Mouse (Mus musculus) MEL-GATA-1-ER (cell line): ENCODE data around the gene Doc2g.

ENCODE experiments used
- DNase-seq: peaks from one replicate; pipeline ENCODE4 v3.0.0-alpha.2; 2012; ENCODE audit warnings: low read depth; ENCODE audit errors: extremely low read depth

Doc2g gene

DNA sequence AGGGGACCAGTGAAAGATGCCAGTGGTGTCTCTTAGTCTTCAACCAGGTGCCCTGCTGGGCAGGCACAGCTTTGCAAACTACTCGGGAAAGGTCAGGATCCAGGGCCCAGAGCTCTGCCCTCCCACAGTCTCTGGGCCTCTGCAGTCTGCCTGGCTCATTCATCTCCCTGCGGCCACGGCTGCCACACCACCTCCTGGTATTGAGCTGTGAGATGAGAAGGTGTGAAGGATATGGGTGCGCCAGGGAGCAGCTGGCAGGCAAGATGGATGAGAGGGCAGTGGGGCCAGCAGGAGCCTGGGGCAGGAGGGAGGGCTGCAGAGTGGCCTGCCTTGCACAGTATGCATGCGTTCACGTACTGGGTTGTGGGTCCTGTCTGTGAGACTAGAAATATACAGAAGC lies 12.3 kb upstream of the Doc2g start:
- DNase-seq, result no peak

DNA sequence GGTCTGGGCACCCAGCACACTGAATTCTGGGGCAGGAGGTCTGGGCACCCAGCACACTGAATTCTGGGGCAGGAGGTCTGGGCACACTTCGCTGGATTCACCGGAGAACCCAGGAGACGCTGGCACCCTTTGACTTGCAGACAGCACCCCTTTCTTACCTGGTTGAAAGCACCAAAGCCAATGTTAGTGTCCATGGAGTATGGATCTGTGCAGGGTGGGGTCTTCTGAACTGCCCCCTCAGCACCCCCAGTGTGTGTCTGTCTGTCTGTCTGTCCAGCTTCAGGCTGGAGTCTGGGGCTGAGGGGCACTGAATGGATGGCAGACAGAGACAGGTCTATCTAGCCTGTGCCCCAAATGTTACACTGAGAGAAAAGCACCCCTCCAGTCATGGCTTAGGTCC lies 11.6 kb upstream of the Doc2g start:
- DNase-seq, result no peak

GRCm38 (mm10) chr19:3991966-3992365 lies 11.1 kb upstream of the Doc2g start:
- no peak for DNase-seq

- DNase-seq, result no peak
These were observed 10.7 kb upstream of the Doc2g start, which contains the start of gene Tbx10 for GRCm38 (mm10) chr19:3992416-3992815. Gene Tbx10 (plus strand): TSS chr19:3992752.

DNA sequence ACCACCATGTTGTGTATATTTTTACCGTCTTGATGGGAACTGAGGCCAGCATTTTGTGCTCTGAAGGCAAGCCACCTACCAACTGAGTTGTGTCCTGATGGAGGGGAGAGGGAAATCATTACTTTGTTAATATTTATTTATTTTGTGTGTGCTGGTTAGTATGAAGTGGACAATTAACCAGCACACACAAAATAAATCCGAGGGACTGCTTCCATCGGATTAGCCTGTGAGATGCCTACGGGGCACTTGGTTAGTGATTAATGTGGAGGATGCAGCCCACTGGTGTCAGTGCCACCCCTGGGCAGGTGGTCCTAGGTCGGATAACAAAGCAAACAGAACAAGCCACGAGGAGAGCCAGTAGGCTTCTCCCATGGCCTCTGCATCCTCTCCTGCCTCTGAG lies 8.2 kb upstream of the Doc2g start:
- DNase-seq, result no peak

DNA sequence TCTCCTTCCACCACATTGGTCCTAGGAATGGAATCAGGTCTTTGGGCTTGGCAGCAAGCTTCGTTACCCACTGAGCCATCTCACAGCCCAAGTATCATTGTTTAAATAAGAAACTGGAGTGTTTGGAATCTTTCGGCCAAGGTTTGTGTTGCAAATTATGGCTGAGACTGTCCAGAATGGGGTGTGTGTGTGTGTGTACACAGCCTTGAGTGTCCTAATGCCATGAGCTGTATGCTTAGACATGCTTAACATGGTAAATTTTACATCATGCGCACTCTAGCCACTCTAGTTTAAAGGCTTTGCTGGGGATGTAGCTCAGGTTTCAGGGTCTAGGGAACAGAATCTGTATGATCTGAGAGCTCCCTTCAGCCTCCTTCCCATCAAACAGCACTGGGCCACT lies 7.6 kb upstream of the Doc2g start:
- DNase-seq, result no peak

DNA sequence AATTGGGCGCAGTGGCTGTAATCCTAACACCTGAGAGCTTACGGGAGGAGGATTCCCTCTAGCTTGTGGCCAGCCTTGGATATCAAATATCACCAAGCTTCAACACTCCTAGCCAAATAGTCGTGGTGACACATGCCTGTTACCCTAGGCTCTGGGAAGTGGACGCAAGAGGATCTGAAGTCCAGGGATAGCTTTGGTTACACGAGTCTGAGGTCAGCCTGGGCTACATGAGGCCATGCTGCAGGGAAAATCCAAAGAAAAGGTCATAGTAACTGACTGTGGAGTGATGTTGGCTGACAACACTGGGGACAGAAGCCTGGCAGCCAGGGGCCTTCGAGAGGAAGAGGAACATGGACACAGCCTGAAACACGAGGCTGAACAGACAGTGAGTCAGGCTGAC lies 7.0 kb upstream of the Doc2g start:
- no peak for DNase-seq

- DNase-seq, result no peak
These were observed 6.4 kb upstream of the Doc2g start for GRCm38 (mm10) chr19:3996747-3997146.

DNA sequence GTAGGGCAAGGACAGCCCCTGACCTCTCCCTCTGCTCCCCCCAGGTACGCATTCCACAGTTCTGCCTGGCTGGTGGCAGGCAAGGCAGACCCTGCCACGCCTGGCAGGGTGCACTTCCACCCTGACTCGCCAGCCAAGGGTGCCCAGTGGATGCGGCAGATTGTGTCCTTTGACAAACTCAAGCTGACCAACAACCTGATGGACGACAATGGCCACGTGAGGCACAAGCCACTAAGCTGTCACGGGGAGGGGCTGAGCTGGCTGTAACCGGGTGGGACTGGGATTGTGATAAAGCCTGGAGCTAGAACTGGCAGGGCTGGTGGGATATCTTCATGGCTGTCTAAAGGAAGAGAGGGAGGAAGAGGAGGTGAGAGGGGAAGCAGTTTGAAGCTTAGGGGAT lies 5.9 kb upstream of the Doc2g start:
- DNase-seq, result no peak

DNA sequence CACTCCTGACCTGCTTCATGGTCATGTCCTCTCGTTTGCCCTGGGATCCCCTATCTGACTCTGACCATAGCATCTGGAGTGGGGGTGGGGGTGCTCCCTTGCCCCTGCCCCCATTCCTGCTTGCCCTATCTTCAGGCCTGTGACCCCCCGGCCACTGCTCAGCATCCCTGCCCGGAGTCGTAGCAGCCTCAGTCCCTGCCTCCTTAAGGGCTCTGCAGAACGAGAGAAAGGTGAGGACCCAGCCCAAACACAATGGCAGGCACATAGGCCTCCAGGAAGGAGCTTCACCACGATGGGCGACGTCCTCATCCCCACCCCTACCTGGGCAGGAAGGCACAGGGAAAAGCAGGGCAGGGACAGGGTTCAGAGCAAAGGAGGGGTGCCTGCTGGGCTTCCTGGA lies 4.8 kb upstream of the Doc2g start:
- DNase-seq, result no peak

DNA sequence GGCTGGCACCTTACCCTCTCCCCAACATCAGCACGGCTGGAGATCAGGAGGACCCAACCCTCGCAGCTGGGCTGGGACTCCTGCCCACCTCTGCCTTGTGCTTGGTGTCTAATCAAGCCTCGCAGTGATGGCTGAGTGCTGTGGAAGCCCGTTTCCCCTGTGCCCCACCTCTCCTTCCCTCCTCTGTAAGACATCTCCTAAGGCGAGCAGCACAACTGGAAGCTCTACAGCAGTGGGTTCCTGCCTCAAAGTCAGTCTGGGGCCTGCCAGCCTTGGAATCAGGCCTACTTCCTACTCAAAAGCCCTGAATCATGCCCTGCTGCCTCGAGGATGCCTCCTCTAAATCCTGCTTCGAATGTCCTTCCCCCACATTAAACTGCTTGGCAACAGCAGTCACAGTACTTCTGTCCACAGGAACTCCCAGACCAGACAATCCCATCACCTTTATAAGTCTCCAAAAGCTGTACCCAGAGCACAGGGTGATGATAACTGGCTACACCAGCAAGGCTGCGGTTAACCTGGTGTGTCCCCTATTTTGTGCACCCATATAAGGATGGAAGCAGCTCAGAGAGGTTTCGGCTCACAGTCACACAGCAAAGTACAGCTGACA lies 3.9 kb upstream of the Doc2g start:
- peak; percentile 44 for DNase-seq

DNA sequence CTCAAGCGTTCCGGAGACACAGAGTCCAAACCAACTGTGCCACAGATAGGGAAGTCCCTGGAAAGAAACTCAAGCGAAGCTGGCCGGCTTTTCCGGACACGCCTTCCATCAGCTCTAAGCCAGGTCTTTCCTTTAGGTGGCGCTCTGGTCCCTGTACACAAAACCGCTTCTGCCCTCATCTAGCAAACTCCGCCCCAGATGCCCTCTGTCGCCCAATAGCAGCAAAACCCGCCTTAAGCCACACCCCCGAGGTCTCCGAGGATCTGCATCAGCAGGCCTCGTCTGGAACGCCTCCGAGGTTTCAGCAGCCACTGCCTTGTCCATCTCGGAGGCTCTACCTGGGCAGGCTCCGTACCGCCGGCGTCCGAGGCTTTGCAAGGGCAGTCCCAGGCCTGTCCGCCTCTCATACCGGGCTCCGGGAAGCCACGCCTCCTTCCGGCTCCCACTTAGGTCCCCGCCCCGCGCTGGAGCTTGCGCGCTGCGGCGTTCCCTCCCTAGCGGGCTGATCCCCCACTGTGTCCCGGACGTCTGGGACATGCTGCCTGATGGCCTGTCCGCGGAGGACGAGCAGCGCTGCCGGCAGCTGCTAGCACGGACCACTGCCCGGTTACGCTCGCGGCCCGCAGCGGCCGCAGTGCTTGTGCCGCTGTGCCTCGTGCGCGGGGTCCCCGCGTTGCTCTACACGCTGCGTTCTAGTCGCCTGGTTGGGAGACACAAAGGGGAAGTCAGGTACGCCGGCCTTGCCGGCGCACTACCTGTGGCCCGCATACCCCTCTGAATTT lies 2.8 kb upstream of the Doc2g start, which contains the start of the genes Nudt8 and Gm49405:
Nudt8 (plus strand) TSS at position 462 of the 782 bp plus-strand sequence.
Gm49405 (plus strand) TSS at position 508 of the 782 bp plus-strand sequence.
- DNase-seq, result peak; percentile 97

- DNase-seq, result peak; percentile 24
These were observed 2.1 kb upstream of the Doc2g start for GRCm38 (mm10) chr19:4000949-4001525.

DNA sequence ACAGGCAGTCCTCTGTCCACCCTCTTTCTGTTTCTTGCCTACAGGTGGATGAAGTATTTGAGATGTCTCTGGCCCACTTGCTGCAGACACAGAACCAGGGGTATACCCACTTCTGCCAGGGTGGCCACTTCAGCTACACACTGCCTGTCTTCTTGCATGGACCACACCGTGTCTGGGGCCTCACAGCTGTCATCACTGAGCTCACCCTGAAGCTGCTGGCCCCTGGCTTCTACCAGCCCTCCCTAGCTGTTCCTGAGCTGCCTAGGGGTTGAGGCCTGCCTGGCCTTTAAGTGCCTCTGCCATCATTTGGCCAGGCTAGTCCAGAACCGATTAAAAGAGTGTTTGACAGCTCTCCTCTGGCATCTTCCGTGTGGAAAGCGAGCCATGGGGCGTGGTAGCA lies 1.4 kb upstream of the Doc2g start:
- no peak for DNase-seq

DNA sequence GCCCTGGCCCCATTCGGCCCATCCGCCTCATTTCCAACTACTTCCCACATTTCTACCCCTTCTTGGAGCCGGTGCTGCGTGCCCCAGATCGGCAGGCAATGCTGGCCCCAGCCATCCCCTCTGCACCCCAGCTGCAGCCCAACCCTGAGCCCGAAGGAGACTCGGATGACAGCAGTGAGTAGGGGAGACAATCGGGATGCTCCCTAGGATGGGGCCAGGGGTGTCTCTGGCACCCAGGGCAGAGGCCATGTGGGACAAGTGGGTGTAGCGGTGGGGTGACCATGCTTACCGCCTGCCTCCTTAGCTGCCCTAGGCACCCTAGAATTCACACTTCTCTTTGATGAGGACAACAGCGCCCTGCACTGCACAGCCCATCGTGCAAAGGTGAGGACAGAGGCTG lies 528 bp downstream of the Doc2g start:
- no peak for DNase-seq

- no peak for DNase-seq
These were observed 1.2 kb downstream of the Doc2g start for GRCm38 (mm10) chr19:4004331-4004730.

GRCm38 (mm10) chr19:4005091-4005490 lies 2.0 kb downstream of the Doc2g start:
- DNase-seq, result no peak

DNA sequence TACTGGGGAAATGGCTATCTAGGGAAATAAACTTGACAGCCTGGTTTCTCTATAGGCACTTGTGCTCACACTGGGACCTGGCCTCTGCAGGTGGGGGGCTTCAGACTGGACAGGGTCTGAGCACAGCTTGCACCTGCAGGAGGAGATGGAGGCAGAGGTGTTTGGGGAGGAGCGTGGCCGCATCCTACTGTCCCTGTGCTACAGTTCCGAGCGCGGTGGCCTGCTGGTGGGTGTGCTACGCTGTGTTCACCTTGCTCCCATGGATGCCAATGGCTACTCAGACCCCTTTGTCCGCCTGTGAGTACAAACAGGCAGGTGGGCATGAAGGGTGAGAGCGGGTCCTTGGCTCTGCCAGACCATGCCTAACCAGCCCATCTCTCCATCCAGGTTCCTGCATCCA lies 2.9 kb downstream of the Doc2g start:
- DNase-seq, result no peak

GRCm38 (mm10) chr19:4011086-4011485 lies 8.0 kb downstream of the Doc2g start:
- DNase-seq, result no peak

GRCm38 (mm10) chr19:4012432-4013022 lies 9.4 kb downstream of the Doc2g start, which contains the start of gene Ndufv1:
Gene Ndufv1 (minus strand): TSS chr19:4012806.
- DNase-seq, result peak; percentile 98

DNA sequence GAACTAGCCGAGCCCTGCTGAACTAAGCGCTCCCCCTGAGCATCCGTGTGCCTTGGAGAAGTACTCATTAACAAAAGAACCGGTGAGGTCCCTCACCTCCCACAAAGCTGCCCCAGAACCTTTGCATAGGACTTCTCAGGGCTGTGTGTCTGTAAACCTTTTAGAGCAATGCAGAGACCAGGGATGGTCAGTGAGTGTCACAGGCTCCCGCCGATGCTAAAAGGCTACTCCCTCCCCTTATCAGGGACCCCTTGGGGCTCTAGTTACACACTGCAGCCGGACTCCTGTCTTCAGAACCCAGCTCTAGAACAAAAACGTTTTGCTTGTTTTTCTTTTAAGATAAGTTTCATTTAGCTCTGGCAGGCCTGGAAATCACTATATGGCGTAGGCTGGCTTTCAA lies 10.0 kb downstream of the Doc2g start:
- DNase-seq, result no peak

DNA sequence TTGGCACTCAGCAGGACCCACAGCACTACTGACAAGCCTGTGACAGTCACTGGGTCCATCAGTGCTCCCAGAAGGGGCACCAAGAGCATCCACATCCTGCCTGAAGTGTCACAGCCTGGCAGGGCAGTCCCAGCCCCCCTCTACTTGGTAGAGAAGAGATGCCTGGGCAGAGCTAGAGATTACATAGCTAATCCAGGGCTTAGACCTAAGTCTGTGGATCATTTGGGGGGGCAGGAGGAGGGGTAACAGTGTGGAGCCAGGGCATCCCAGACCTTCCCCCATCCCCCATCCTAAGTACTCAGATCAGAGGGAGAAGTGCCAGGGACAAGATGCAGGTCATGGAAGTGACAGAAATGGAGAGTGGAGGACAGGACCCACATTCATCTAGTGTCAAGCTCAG lies 11.7 kb downstream of the Doc2g start:
- no peak for DNase-seq
